Mouse (Mus musculus): ENCODE data around the gene Timp3. TPM values are rescaled to one million over a fixed set of nuclear protein-coding genes. Genes with fewer than 3 reads are reported as not detected.

Timp3 gene
- polyA plus RNA-seq (2012; rRNA removed) = 4.8 and 5.2 TPM in 2 replicates

DNA sequence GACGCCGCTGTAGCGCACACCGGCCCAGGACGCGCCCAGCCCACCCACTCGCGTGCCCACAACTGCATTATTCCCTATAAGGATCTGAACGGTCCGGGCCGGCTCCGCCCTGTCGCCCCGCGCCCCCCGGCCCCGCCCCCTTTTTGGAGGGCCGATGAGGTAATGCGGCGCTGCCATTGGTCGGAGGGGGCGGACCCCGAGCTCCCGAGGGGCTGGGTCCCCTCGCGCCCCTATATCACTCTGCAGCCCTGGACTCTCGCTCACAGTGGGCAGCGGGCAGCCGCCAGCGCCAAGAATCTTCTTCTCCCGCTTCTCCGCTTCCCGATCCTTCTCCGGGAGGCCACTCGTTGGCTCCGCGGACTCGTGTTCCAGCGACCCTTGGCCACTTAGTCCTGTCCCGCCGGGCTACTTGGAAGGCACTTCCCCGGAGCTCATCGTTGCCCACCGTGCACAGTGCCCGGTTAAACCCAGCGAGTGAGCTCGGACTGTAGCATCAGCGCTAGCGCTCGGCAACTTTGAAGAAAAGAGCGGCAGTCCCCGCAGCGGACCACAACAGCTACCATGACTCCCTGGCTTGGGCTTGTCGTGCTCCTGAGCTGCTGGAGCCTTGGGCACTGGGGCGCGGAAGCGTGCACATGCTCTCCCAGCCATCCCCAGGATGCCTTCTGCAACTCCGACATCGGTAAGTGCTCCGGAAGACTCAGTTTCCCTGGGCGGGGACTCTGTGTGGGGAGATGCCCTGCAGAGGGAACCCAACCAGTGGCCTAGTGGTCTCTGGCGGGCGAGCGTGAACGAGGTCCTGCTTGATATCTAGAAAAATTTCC lies at the start of gene Timp3:
Gene Timp3 (plus strand): TSS at position 80 of the 824 bp plus-strand sequence.

Other genes with a start within 250 kb of the Timp3 start
- 0.12 and 0.23 TPM in 2 replicates for gene Syn3, start 198.5 kb downstream of the Timp3 start, polyA plus RNA-seq (2012; rRNA removed)

Measured in liver, embryonic 18 days (tissue).